Mouse (Mus musculus) olfactory bulb, adult 2 months (tissue): ENCODE results near the gene Dcaf8.

ENCODE experiments used
- CTCF ChIP-seq: fragments of 200-500 bp; IDR thresholded peaks from 2 replicates; pipeline ENCODE4 v1.5.1; 2012; ENCODE audit warnings: low read depth, mild to moderate bottlenecking, low read length, moderate library complexity; ENCODE audit not compliant: insufficient read depth
- POLR2A ChIP-seq: fragments of 200-500 bp; IDR thresholded peaks from 2 replicates; pipeline ENCODE4 v1.6.1; 2012; ENCODE audit warnings: mild to moderate bottlenecking, low read depth, low read length, moderate library complexity; ENCODE audit not compliant: insufficient read depth

GRCm38 (mm10) chr1:172183056-172183455 lies 35.2 kb downstream of the Dcaf8 start:
- TF ChIP-seq CTCF (no peak), POLR2A (no peak)
